Mouse (Mus musculus) liver, embryonic 11.5 days (tissue): Measurements from ENCODE around the gene Efna2. TPM values are rescaled to one million over a fixed set of nuclear protein-coding genes. Genes with fewer than 3 reads are reported as not detected.
A peak's percentile ranks its signal among the peaks of the same experiment; 100 is the strongest.

Experiments used
- ATAC-seq: fragments of 200-750 bp; cut with Nextera tagmentation; replicated peaks from 2 replicates; pipeline ENCODE4 v1.8.0; 2017; ENCODE audit warnings: moderate number of reproducible peaks, mild to moderate bottlenecking, moderate TSS enrichment, moderate library complexity; ENCODE audit not compliant: low FRiP score
- DNase-seq: peaks from one replicate; pipeline ENCODE4 v3.0.0-alpha.2; 2017; ENCODE audit warnings: low spot score
- H3K27ac ChIP-seq: fragments of 300-500 bp; sonication (generic); 2 replicates; pipeline ENCODE4 v1.5.1; 2014; ENCODE audit warnings: mild to moderate bottlenecking, low read depth, low read length, control low read depth
- H3K27me3 ChIP-seq: fragments of 300-500 bp; sonication (generic); replicated peaks from 2 replicates; pipeline ENCODE4 v1.6.1; 2014; ENCODE audit warnings: low read length, mixed read lengths; ENCODE audit not compliant: control insufficient read depth, insufficient read depth
- H3K36me3 ChIP-seq: fragments of 300-500 bp; sonication (generic); 2 replicates; pipeline ENCODE4 v1.6.1; 2014; ENCODE audit warnings: mild to moderate bottlenecking, low read length, moderate library complexity, mixed read lengths; ENCODE audit not compliant: control insufficient read depth, insufficient read depth
- H3K4me1 ChIP-seq: fragments of 300-500 bp; sonication (generic); replicated peaks from 2 replicates; pipeline ENCODE4 v1.6.1; 2014; ENCODE audit warnings: low read length, mixed read lengths; ENCODE audit not compliant: control insufficient read depth, insufficient read depth
- H3K4me2 ChIP-seq: fragments of 300-500 bp; sonication (generic); 2 replicates; pipeline ENCODE4 v1.6.1; 2014; ENCODE audit warnings: mild to moderate bottlenecking, control low read depth, moderate library complexity
- H3K4me3 ChIP-seq: fragments of 300-500 bp; sonication (generic); 2 replicates; pipeline ENCODE4 v1.5.1; 2014; ENCODE audit warnings: low read depth, low read length, control low read depth
- H3K9ac ChIP-seq: fragments of 300-500 bp; sonication (generic); 2 replicates; pipeline ENCODE4 v1.6.1; 2014; ENCODE audit warnings: low read depth, low read length, control low read depth
- H3K9me3 ChIP-seq: fragments of 300-500 bp; sonication (generic); 2 replicates; pipeline ENCODE4 v1.6.1; 2016; ENCODE audit warnings: low read length, inconsistent platforms, mixed read lengths; ENCODE audit not compliant: control insufficient read depth
- WGBS: fragments of 180-500 bp; shearing (Covaris S2); extraction: QIAGEN DNeasy Blood & Tissue Kit; methylation state at CpG from one replicate; pipeline ENCODE4 v1.1.7; 2014; 5-methylcytosine and 5-hydroxymethylcytosine counted together
- polyA plus RNA-seq: library from polyadenylated mRNA; unstranded; fragments of >200 nt; fragmentation: Nextera tagmentation; extraction: Ambion mirVana; gene quantifications from 2 replicates; pipeline ENCODE4 v1.2.1, GENCODE M21; 2014

Efna2 gene
- polyA plus RNA-seq, 1 experiment from 2014 or later = 10.7 TPM

DNA sequence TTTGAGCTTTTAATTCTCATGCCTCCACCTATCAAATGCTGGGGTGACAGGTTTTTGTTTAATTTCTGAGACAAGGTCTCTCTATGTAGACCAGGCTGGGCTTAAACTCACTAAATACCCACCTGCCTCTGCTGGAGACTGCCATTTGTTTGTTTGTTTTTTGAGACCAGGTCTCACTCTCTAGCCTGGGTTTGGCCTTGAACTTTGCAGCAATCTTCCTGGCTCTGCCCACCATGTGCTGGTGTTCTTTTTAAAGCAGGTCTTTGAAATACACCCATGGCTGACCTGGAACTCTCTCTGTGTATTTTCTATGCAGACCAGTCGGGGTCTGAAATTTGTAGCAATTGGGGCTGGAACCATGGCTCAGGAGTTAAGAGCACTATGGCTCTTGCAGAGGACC, 43.6 kb upstream of the Efna2 start:
- peaks cover 36% of the 10 kb centered on the region for H3K4me1 ChIP-seq
- 82% methylated on average over 1 of the region's 1 CpGs for WGBS
- ATAC-seq = no peak
- no peak for DNase-seq
- peaks cover 7% of the 10 kb centered on the region; the same call in 1 of the 2 replicates for H3K36me3 ChIP-seq
- H3K4me3 ChIP-seq = no peak overlapping the region
- H3K27ac ChIP-seq = no peak overlapping the region
- no peaks in the 10 kb centered on the region for H3K9me3 ChIP-seq
- peaks cover 34% of the 10 kb centered on the region for H3K27me3 ChIP-seq
- no peak overlapping the region for H3K4me2 ChIP-seq
- H3K9ac ChIP-seq = no peak overlapping the region

- H3K27me3 ChIP-seq = peaks cover 34% of the 10 kb centered on the region
- no peak for ATAC-seq
- no peak for DNase-seq
- peaks cover 34% of the 10 kb centered on the region for H3K4me1 ChIP-seq
- H3K9ac ChIP-seq = peak overlapping the region; percentile 27
- 0 out of 2 replicates have a peak overlapping the region, but pooled peaks have one; percentile 11 for H3K27ac ChIP-seq
- 17% methylated on average over 49 of the region's 49 CpGs for WGBS
- H3K36me3 ChIP-seq = peaks cover 2% of the 10 kb centered on the region; the same call in 1 of the 2 replicates
- peak overlapping the region; percentile 100 for H3K4me2 ChIP-seq
- H3K4me3 ChIP-seq = peak overlapping the region; percentile 76
- no peaks in the 10 kb centered on the region for H3K9me3 ChIP-seq
Measured at GRCm38 (mm10) chr10:80136179-80136951, 42.9 kb upstream of the Efna2 start.

- no peak for ATAC-seq
- Histone ChIP-seq H3K9me3 (no peaks in the 10 kb centered on the region), H3K4me2 (peak overlapping the region; percentile 100), H3K27me3 (peaks cover 34% of the 10 kb centered on the region), H3K4me3 (peak overlapping the region; percentile 76), H3K9ac (peak overlapping the region; percentile 55; the same call in 1 of the 2 replicates), H3K4me1 (peaks cover 32% of the 10 kb centered on the region), H3K27ac (no peak overlapping the region), H3K36me3 (0 out of 2 replicates have a peak, but pooled peaks cover 2% of the 10 kb centered on the region)
- DNase-seq = no peak
- WGBS = 4% methylated on average over 29 of the region's 29 CpGs
Measured at GRCm38 (mm10) chr10:80136952-80137625, 42.2 kb upstream of the Efna2 start.

GRCm38 (mm10) chr10:80137626-80138552, 41.4 kb upstream of the Efna2 start:
- Histone ChIP-seq H3K9ac (peak overlapping the region; percentile 70), H3K4me1 (peaks cover 35% of the 10 kb centered on the region), H3K4me3 (peak overlapping the region; percentile 76), H3K27me3 (peaks cover 34% of the 10 kb centered on the region), H3K9me3 (no peaks in the 10 kb centered on the region), H3K4me2 (peak overlapping the region; percentile 100), H3K27ac (peak overlapping the region; percentile 62; the same call in 1 of the 2 replicates), H3K36me3 (0 out of 2 replicates have a peak, but pooled peaks cover 2% of the 10 kb centered on the region)
- WGBS = 8% methylated on average over 28 of the region's 33 CpGs
- no peak for DNase-seq
- no peak for ATAC-seq

DNA sequence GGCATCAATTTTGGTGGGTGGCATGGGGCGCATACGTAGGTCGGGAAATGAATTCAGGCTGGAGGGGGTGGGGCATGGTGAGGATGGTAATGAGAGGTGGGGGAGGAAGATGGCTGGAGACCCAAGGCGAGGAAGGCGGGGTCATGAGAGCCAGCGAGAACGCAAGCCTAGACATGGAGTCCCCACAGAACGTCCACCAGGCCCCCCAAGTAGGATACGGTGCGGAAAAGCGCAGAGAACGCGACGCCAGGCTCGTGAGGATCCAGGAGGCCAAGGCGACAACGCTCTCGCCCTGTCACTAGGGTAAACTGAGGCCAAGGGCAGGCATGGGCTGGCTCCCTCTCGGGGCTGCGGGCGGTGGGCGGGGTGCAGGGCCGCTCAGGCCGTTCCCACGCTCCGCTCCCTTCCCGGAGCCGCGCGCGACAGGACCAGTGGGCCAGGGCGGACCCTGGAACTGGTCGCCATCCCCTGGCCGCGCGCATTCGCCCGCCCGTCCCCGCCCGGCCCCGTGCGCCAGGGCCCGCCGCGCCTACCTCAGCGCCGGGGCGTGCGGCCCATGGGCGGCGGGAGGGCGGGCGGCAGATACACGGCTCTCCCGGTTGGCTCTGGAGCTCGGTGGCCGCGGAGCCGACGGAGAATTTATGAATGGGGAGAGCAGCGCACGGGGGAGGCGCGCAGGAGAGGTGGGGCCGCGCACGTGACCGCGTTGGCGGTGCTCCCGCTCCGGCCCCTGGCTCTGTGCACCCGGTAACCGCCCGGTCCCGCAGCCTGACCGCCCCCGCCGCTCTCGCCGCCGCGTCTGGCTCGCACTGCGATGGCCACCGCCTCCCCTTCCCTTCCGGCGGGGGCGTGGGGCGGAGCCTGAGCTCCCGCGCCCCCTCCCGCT, 40.5 kb upstream of the Efna2 start, which contains the start of gene Atp5d:
TSS of gene Atp5d (plus strand) at position 80 of the 886 bp plus-strand sequence.
- Histone ChIP-seq H3K9ac (peak within 1 kb of the TSS; percentile 70), H3K36me3 (peaks cover 5% of the 10 kb centered on the region), H3K27me3 (peaks cover 34% of the 10 kb centered on the region), H3K27ac (peak within 1 kb of the TSS; percentile 62), H3K4me2 (peak within 1 kb of the TSS; percentile 100), H3K9me3 (no peaks in the 10 kb centered on the region), H3K4me1 (peaks cover 44% of the 10 kb centered on the region), H3K4me3 (peak within 1 kb of the TSS; percentile 76)
- DNase-seq (peak; percentile 71), ATAC-seq (0 out of 2 replicates have a peak, but pooled peaks have one; percentile 4)
- 0% methylated on average over 70 of the region's 94 CpGs for WGBS

- H3K4me3 ChIP-seq = peak overlapping the region; percentile 76
- under 1% methylated on average over 10 of the region's 10 CpGs for WGBS
- ATAC-seq (0 out of 2 replicates have a peak, but pooled peaks have one; percentile 0), DNase-seq (no peak)
- peak overlapping the region; percentile 62 for H3K27ac ChIP-seq
- H3K4me2 ChIP-seq = peak overlapping the region; percentile 100
- peaks cover 10% of the 10 kb centered on the region for H3K36me3 ChIP-seq
- peak overlapping the region; percentile 70 for H3K9ac ChIP-seq
- H3K4me1 ChIP-seq = peaks cover 48% of the 10 kb centered on the region
- peaks cover 34% of the 10 kb centered on the region for H3K27me3 ChIP-seq
- H3K9me3 ChIP-seq = no peaks in the 10 kb centered on the region
Measured at GRCm38 (mm10) chr10:80139439-80139775, 39.9 kb upstream of the Efna2 start.

DNA sequence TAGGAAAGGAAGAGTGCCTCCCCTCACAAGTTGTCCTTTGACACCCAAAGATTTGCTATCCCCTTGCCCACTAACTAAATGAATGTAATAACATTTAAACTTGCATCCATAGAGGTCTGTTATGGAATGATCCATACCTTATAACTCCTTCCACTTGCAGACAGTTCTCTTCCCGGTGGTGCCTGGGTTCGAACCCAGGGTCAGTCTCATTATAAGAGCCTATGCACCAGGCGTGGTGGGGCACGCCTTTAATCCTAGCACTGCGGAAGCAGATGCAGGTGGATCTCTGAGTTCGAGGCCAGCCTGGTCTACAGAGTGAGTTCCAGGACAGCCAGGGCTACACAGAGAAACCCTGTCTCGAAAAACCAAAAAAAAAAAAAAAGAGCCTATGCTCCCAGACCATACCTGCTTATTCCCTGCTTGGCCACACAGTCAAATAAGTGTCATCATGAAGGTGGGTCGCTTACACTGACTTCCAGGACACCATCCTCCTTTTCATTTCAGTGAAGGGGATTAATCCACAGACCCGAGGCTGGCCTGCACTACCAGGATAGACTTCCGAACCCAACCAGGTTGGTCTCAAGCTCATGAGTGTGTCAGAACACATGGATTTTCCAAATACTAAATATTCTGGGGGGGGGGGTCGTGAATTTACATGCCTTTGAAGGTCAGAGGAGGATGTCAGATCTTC, 39.2 kb upstream of the Efna2 start:
- H3K4me1 ChIP-seq = peaks cover 49% of the 10 kb centered on the region
- H3K4me3 ChIP-seq = peak overlapping the region; percentile 80
- 74% methylated on average over 11 of the region's 11 CpGs for WGBS
- ATAC-seq = no peak
- peak overlapping the region; percentile 100 for H3K4me2 ChIP-seq
- H3K27me3 ChIP-seq = peaks cover 34% of the 10 kb centered on the region
- DNase-seq = no peak
- H3K27ac ChIP-seq = peak overlapping the region; percentile 88; the same call in 1 of the 2 replicates
- no peaks in the 10 kb centered on the region for H3K9me3 ChIP-seq
- no peak overlapping the region for H3K9ac ChIP-seq
- H3K36me3 ChIP-seq = peaks cover 17% of the 10 kb centered on the region
